Mouse (Mus musculus): ENCODE measurements around the gene Ceacam1. TPM values are rescaled to one million over a fixed set of nuclear protein-coding genes. Genes with fewer than 3 reads are reported as not detected.
A peak's percentile ranks its signal among the peaks of the same experiment; 100 is the strongest.
"Not testable (repeated sequence)": the region's sequence is repeated elsewhere in the genome, so short reads cannot be mapped to it uniquely, and the experiment has no call there.

Ceacam1 gene
- total RNA-seq, 2 experiments from 2014 or later = 14.3 to 17.4 TPM

DNA sequence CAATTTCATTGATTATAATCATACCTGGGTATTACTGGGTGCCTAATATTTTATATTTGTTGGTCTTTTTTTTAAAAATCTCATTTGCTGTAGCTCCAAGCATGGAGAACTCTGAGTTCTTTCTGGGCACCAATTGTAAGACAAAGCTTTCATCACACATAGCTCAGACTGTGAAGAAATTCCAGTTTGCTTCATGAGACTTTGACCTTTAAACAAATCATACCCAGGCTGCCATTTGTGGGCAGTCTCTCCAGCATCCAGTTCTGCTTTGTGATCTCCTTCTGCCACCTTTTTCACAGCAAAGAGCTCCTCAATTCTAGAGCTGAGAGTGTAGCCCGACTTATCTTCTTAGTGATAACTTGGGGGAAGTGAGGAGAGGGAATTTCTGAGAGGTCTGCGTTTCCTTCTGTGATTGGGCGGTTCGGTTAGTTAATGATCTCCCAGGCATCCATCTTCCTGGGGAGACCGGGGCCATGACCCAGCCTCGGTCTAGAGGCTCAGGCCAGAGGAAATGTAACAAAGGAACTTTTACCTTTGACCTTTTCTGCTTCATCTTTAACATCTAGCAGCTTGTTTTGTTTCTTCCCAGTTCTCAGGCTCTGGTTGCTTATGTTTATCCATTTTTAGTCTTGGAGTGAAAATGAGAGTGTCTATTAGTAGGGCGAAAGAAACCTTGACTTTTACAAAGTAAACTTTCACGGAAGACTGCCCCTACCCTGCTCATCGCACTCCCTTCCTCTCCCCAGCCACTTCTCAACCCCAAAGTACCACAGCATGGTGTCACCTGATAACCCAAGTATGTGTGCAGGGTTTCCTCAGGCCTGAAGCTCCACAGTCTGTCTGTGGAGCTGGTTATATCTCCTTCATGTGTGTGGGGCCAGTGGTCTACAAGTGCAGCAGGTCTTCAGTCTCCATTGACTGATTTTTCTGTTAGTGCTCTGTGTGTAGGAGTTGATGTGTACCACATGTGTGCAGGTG, 27.2 kb downstream of the Ceacam1 start:
- no peak for DNase-seq
- intact Hi-C loops (cut with DNase I) = no loop called here

DNA sequence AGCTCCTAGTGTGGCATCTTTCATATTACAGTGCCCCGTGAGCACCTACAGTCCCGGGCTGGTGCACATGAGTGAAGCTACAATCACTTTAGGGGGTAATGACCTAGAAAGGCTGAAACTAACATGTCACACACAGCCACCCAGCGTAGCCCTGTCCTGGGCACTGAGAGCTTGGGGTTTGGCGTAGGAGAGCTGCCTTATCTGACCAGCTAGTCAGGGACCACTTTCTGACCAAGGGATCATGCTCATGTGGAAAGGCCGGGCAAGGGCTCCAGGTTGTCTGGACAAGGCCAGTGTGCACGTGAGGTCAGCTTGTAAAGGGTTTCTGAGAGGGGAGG, 36.6 kb downstream of the Ceacam1 start:
- intact Hi-C loops (cut with DNase I) = no loop called here
- no peak for DNase-seq

DNA sequence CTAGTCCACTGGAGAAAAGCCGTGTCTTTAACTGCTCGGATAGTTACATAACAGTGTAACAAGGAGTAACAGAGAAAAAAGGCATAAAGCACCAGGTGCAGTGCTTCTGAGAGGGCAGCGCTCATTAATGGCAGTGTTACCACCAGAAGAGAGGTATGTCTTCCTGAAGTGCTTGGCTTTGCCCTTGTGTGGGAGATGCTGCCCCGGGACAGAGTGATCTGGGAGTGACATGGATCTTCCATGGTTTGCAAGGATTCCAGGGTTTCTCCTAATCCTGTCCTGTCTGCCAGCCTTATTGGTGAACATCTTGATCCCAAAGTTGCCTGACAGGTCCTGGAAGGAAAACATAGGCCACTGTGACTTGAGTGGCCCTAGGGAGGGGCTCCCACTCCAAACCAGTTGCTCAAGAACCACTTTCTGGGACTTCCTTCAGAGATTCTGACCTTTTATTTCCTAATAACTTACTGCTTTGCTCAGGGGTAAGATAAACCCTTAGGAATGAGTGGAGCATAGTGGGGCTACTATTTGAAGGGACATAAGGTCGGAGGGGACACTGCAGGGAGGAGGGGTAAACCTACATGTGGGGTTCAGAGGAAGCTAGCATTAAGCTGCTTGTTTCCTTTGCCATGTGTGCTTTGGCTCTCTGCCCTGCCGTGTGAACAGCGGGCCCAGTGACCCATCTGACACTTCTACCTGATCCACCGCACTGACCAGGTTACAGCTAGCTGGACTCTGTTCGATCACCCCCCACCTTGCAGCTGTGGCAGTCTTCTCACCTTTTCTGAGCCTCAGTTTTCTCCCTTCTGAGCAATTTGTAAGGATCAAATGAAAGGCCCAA, 37.2 kb downstream of the Ceacam1 start:
- intact Hi-C loops (cut with DNase I) = no loop called here
- no peak for DNase-seq

DNA sequence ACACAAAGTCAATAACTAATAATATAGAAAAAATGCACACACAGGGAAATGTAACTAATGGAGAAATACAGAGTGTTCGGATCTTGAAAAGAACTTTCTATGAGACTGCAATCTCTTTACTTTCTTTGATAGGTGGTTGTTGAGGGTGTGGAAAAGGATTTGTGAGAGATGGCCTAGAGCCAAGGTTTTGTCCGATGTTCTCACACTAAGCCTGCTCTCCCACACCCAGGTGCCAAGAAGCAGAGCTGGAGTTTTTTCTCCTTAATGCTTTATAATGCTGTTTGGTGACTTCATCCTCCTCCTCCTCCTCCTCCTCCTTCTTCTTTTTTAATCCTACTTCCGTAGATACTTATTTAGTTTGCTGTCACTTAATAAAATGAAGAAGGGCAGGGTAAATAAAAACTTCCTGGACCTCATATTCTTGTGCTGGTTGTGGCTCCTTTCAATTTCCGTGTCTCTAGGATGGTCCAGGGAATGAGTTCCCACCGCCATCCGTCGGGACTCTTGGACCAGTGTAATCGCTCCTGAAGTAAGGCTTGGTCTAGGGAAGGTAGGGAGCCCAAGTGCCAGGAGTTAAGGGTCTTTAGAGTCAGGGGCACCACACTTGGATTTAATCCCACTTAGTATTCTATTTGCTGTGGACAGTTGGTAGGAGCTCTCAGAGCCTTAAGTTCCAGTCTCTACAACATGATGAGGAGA, 38.1 kb downstream of the Ceacam1 start:
- intact Hi-C loops (cut with DNase I) = no loop called here
- no peak for DNase-seq

DNA sequence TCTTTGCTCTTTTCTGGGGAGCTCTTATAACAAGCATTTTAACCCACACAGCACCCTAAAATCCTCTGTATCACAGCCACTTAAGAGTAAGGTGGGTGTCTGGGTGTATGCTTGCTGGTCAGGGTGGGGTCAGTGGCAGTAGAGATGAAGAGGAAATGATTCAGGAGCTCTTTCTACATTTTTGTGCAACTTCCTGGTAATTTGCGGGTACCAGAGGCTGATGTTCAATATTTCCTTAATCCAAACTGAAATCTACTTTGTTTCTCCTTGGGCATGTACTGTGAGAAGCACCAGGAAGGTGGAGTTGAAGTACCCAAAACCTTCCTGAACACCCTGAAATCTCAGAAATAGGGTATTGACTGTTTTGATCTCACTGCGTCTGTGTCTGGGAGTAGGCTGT, 40.7 kb downstream of the Ceacam1 start:
- DNase-seq = no peak
- intact Hi-C loops (cut with DNase I) = no loop called here

DNA sequence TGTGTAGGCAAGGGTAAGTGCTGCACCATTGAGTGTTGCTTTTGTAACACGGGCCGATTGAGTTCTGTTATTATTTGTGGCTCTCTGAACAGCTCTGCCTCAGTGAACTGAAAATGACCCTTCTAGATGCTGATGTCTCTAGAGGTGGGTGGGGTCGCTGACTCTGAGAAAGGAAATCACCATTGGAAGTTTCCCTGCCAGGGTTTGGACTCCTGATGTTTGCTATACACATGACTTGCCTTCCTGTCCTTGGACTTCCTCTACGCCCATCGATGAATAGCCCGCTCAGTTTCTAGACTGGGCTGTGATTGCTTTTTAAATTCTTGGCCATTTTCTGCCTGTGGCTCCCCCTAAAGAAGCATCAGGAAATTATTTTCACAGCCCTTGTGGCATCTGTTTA, 41.2 kb downstream of the Ceacam1 start:
- intact Hi-C loops (cut with DNase I) = no loop called here
- peak in 1 of 2 experiments; percentile 24 for DNase-seq

DNA sequence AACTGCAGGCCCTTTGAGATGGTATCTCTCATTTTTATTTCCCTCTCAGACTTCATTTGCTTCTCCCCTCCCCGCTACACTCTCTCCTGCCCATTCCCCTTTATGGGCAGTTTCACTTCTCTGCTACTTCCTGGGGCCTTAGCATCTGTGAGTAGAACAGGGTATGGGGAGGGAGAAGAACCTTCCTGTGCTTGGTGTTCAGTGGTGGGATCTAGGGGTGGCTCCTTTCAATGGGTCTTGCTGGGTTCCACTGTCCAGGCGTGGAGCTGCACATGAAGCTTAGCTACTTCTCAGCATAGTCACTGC, 41.9 kb downstream of the Ceacam1 start:
- DNase-seq = no peak
- intact Hi-C loops (cut with DNase I) = loop anchor here (2.0 kb wide), 1 partner anchor 41 kb away; the partner anchor contains the start of gene Ceacam1

DNA sequence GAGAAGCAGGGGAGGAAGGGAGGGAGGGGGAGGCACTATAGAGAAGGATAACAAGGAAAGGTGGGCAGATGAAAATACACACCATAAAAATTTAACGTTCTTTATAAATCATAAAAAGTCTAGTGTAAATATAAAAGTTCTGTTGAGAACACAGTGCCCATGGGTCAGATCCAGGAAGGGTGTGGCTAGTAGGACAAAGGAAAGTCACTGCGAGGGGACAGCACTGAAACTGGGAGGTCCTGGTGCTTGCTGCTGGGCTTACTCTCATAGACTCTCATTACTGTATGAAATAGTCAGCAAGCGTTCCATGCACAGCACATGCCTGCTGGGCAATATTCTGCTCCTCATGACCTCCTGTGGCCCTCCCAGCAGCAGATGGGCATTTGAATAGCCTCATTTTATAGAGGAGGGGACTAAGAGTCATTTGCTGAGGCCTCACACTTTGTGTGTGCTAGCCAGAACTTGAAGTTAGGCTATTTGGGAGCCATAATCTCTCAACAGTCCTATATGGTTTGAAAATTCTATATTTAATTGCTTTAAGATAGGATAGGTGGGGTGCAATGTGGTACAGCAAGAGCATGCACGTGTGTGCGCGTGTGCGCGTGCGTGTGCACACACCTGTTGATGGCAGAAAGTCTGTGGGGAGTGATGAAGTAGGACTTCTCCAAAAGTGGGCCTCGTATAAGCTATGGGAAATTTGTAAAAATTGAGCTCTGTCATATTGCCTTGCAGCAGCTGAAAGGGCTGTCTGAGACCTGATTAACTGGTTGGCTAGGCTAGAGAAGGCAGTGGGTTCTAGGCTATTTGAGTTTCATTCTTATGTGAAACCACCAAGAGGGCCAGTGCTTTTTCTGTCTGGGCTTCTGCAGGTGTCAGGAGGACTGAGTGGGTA, 42.5 kb downstream of the Ceacam1 start:
- DNase-seq = no peak
- intact Hi-C loops (cut with DNase I) = loop anchor here (2.0 kb wide), 1 partner anchor 42 kb away; the partner anchor contains the start of gene Ceacam1

DNA sequence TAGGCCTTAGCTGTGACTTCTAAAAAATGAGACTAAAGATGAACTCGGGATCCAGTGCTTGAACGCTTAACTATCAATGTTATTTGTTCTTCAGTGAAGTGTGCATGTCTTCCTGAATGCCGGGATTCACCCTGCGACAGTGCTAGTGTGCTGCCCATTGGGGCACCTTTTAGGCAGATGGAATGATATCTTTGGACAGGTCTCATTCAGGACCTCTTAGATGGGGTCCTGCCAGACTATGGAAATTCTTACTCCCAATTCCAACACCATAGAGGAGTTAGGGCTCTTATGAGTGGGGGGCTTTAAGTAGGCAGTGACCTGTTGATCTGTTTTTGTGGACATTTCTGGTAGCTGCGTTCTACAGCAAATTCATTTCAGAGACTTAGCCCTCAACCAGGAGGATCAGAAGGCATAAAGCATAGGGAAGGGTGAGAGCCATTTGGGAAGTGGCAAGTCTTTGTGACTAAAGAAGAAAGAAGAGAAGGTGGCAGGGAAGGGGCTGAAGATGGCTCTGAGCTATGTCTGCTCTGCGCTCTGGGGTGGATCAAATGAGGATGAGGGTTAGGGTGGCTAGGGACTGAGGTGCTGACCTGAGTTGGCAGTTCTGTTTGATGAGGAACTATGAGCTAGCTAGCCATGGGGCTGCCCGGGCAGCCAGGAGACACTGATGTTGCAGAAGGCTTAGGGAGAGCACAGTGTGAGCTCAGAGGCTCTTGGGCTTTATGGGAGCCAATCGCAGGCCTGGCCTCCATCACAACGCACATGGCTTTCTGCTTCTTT, 43.4 kb downstream of the Ceacam1 start:
- no peak for DNase-seq
- intact Hi-C loops (cut with DNase I) = loop anchor here (2.0 kb wide), 1 partner anchor 43 kb away; the partner anchor contains the start of gene Ceacam1

DNA sequence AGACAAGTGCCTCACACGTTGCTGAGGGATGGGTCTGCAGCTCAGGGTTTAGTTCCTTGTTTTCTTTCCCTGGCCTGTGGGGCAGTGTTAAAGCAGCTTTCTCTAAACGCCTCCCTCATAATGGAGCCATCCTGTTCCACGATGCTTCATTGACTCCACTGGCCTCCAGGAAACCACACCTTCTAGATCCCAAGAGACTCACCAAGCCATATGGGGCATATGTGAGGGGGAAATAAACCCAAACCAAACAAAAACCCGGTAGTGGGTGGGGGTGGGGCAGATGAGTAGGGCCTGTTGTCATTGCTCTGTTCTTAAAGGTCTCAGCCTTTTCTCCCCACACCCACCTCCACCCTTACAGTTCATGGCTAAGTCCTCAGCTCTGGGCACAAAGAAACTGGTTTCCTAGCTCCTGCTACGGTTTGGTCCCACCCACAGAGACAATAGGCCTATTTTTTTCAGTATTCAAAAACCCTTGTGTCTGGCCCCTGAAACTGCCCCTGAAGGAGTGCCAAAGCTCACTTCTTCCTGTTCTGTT, 44.3 kb downstream of the Ceacam1 start:
- DNase-seq = peak; percentile 34 to 38
- intact Hi-C loops (cut with DNase I) = no loop called here

DNA sequence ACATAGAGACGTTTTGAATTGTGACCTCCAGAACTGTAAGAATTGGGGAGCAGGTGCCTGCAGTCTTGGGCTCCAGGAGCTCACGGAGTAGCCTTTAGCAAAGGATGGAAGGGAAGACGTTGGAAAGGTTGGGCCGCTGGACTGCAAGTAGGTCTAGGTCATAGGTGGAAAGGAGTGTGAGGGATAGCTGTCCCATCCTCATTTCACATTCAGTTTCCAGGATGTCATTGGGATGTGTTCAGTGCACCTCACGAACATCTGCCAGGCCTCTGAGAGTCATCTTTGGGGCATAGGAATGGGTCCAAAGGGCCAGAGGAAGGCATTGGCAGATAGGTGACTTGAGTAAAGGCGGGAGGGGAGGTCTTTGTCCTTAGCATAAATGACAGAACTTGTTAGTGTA, 45.0 kb downstream of the Ceacam1 start:
- intact Hi-C loops (cut with DNase I) = no loop called here
- no peak for DNase-seq

DNA sequence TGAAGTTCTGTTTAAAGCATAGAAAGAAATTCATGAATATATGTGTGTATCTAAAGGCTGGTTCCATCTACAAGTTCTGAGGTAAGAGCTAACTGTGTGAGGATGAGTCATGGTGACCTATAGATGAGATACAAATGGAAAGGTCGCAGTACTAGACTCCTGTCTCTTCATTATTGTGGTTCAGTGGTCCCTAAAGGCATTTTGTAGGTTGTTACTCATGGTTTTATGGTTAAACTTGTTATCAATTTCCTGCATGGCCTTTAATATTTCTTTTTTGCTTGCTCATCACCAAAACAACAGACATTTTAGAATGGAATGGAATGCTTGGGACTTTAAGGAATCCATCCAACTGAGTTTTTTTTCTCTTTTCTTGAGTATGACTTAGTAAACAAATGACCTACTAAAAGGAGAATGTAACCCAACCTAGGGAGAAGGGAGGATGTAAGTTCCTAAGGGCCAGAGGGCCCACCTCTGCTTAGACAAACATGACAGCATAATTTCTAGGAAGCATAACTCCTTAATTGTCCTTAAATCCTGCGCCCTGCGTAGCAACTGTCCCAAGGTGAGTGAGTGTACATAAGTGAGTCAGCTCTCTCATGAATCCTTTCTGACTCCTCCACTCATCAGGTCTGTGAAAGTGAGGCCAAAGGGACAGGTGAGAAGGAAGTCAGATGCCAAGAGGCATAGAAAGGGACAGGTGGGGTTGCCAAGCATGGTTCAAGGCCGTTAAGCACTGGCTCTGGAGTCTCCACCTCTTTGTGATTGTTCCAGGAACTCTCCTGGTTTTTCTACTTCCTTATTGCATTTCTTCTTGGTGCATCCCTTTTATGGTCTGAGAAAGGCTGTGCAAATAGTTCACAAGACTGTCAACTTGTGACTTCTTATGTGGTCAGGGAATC, 47.3 kb downstream of the Ceacam1 start:
- no peak for DNase-seq
- intact Hi-C loops (cut with DNase I) = no loop called here

DNA sequence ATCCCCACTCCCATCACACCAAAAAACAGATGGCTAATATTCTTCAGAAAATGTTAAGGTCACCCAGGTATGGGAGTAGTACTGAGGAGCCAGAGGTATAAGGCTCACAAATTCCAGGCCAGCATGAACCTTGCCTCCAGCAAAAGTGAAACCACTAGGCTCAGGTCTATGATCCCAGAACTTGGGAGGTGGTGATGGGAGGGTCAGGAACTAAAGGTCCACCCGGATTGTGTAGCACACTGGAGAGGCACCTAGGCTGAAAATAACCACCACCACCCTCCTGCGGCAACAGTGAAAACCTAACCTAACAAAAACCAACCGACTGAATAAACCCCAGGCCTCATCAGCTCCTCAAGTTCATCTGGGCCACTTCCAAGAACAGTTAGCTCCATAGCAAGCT, 49.1 kb downstream of the Ceacam1 start:
- intact Hi-C loops (cut with DNase I) = no loop called here
- DNase-seq = no peak

DNA sequence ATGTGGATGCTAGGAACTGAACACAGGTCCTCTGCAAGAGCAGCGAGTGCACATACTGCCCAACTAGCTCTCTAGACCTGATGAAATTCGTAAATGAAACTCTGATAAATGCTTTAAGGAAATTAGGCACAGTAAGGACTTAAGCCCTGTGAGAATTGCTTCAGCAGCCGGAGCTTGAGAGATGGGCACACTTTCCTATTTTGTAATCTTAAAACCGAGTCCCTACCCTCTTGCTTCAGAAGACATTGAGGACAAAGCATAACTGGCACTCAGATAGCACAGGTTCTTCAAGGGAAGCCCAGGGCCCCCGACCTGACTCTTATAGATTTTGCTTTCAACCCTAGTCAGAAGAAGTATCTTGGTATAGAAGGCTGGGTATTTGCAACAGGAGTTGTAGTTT, 50.3 kb downstream of the Ceacam1 start:
- intact Hi-C loops (cut with DNase I) = no loop called here
- DNase-seq = no peak

DNA sequence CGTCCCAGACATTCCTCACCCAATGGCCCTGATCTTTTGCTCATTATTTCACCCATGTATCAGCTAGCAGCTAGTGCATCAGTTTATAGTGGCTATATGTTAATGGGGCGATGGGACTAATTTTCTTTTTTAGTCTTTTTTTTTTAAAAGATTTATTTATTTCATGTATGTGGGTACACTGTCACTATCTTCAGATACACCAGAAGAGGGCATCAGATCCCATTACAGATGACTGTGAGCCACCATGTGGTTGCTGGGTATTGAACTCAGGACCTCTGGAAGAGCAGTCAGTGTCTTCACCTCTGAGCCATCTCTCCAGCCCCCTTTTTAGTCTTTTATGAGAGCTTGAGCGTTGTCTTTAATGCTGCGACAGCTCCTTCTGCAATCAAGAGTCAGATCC, 51.0 kb downstream of the Ceacam1 start:
- intact Hi-C loops (cut with DNase I); DNase-seq: not testable (repeated sequence)

DNA sequence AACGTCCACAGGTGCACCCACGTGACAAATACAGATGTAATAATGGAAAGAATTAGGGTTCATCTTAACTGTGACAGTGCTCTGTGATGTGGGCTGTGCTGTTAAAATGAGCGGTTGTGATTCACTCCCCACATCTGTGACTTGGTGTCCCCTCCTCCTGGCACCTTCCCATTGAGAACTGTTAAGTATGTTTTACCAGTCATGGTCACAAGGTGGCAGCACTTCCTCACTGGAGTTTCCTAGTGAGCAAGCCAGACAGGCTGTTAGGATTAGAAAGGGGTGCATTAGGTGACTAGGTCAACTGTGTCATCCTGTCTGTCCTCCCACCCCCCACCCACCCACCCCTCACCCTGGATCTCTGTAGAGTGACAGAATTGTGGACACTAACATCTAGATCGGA, 53.0 kb downstream of the Ceacam1 start:
- intact Hi-C loops (cut with DNase I) = loop anchor here (1.0 to 5.0 kb wide), 3 partner anchors 55 to 173 kb away; partner anchors contain the start of gene Ceacam2
- peak; percentile 80 to 93 for DNase-seq

DNA sequence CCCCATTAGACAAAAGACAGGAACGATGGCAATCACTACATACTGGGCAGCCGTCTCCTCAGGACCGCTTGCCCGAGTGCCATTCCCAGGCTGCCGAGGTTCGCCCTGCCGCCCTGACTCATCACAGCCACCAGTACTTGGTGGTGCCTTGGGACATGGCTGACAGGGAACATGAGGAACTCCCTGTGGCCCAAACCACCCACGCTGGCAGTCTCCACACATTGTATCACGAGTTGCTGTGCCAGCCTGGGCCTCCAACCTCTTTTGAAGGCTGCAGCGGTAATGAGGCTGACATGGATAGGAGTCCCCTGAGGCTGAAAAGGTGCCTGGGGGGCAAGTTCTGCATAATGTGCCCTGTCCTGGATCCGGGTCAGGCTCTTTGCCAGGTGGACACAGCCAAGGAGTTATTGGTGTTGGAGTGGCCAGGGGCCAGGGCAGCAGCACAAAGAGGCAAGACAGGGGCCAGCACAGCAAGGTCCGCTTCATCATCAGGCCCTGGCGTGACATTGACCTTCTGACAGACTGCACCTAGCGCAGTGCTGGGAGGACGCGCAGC, 55.0 kb downstream of the Ceacam1 start:
- intact Hi-C loops (cut with DNase I) = loop anchor here (5.0 kb wide), 2 partner anchors 115 to 175 kb away; partner anchors contain the start of gene Ceacam2
- DNase-seq = no peak
